Mouse (Mus musculus): ENCODE measurements at regions not wholly inside any gene's neighbourhood (a gene's known extent, or its start where the extent isn't known, plus 50 kb on each side); places are given as distances from the start of the nearest gene placed in this dataset.

DNA sequence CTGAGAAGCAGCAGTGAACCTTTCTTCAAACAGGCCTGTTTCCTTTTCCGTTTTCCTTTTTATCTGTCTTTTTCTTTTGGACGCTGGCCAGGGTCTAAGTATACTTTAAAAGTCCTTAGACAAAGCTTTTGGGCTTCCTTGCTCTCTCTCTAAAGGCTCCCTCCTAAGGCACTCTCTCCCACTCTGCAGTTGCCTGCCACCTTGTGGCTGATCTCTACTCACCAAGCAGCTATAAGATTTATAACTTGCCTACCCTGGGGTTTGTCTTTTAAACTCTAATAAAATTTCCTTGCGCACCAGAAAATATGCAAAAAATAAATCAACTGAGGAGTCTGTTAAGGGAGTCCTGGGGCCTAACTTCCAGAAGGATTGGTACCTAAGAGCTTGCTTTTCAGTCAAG, 1344.7 kb downstream of the Gm37988 start:
- Histone ChIP-seq H3K4me2 (ENCODE audit: low read length) (no peak overlapping the region), H3K27ac (ENCODE audit: low read length) (no peak overlapping the region), H3K9ac (ENCODE audit: low read depth, low read length) (no peak overlapping the region), H3K36me3 (ENCODE audit: control insufficient read depth, insufficient read depth, low read length) (no peaks in the 10 kb centered on the region), H3K9me3 (replicated peaks; ENCODE audit: control insufficient read depth, low read length, poor library complexity, severe bottlenecking) (no peaks in the 10 kb centered on the region), H3K4me1 (ENCODE audit: control insufficient read depth, insufficient read depth, low read length) (no peaks in the 10 kb centered on the region), H3K27me3 (ENCODE audit: control insufficient read depth, insufficient read depth, low read depth, low read length) (no peaks in the 10 kb centered on the region), H3K4me3 (ENCODE audit: low read depth, low read length) (no peak overlapping the region)
- WGBS: 36% methylated on average over 3 of the region's 3 CpGs
- ATAC-seq: no peak
